Mouse (Mus musculus) C2C12 (cell line): Measurements from ENCODE around the gene Cmas.

Source experiments
- CEBPB ChIP-seq: IDR thresholded peaks from one replicate; pipeline ENCODE4 v1.6.1; 2011; ENCODE audit warnings: low read depth, mild to moderate bottlenecking, control low read depth, moderate library complexity
- CTCF ChIP-seq: IDR thresholded peaks from one replicate; pipeline ENCODE4 v1.5.1; 2011; ENCODE audit not compliant: control insufficient read depth, insufficient read depth, insufficient read length
- MAX ChIP-seq: IDR thresholded peaks from one replicate; pipeline ENCODE4 v1.6.1; 2011; ENCODE audit warnings: mild to moderate bottlenecking, control low read depth
- MYOD1 ChIP-seq: IDR thresholded peaks from one replicate; pipeline ENCODE4 v1.6.1; 2011; ENCODE audit warnings: low read depth; ENCODE audit not compliant: control insufficient read depth, insufficient read length
- MYOG ChIP-seq: IDR thresholded peaks from one replicate; pipeline ENCODE4 v1.6.1; 2011; ENCODE audit not compliant: control insufficient read depth, insufficient read length; ENCODE audit errors: extremely low read depth
- USF1 ChIP-seq: IDR thresholded peaks from one replicate; pipeline ENCODE4 v1.6.1; 2011; ENCODE audit warnings: low read depth, mild to moderate bottlenecking, control low read depth, moderate library complexity

DNA sequence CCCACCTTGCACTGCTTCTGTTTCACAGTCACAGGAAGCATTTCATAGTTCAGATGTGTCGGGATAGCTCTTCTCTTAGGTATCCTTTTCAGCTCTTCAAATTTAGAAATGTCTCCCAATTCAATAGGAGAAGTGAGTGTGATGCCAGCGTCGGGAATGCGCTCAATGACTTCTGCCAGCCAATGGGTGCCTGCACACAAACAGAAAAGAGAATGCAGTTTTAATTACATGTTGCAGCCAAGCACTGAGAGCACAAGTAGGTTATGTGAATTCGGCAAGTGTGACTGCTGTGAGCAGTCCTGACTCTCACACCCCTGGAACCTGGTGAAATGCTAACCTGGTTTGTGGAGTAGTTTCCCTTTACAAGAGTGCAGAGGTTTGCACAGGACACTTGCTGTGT is 45.2 kb downstream of the Cmas start:
- TF ChIP-seq MYOD1 (no peak), CTCF (no peak), USF1 (no peak), CEBPB (no peak), MYOG (no peak), MAX (no peak)
